Mouse (Mus musculus) cortical plate, adult 2 months (tissue): Measurements from ENCODE around the gene Vmo1.

Experiments
- CTCF ChIP-seq: fragments of 200-500 bp; IDR thresholded peaks from 2 replicates; pipeline ENCODE4 v1.5.1; 2011; ENCODE audit warnings: mild to moderate bottlenecking, control low read depth, low read length; ENCODE audit not compliant: insufficient read depth; ENCODE audit errors: extremely low read depth
- POLR2A ChIP-seq: fragments of 200-500 bp; IDR thresholded peaks from 2 replicates; pipeline ENCODE4 v1.6.1; 2011; ENCODE audit warnings: mild to moderate bottlenecking, low read length, control low read depth; ENCODE audit not compliant: insufficient read depth; ENCODE audit errors: extremely low read depth

- TF ChIP-seq POLR2A (no peak), CTCF (no peak)
These were observed 14.6 kb downstream of the Vmo1 start for GRCm38 (mm10) chr11:70499566-70500475.
